Mouse (Mus musculus) spleen, postnatal 4 days (tissue): ENCODE data around the gene Epo.

Experiments
- DNase-seq, 2 experiments: peaks; one replicate each; pipeline ENCODE4 v3.0.0; 2022; ENCODE audit warnings: low spot score in 2 of 2

Epo gene

GRCm38 (mm10) chr5:137481138-137481537 lies 51.9 kb downstream of the Epo start:
- DNase-seq = peak; percentile 57 to 80

GRCm38 (mm10) chr5:137476964-137477363 lies 56.1 kb downstream of the Epo start, which contains the start of gene Zan:
Zan (minus strand) TSS chr5:137477064.
- no peak for DNase-seq

- DNase-seq = no peak
Observed at GRCm38 (mm10) chr5:137474351-137474750, 58.7 kb downstream of the Epo start.

GRCm38 (mm10) chr5:137472252-137472904 lies 60.7 kb downstream of the Epo start:
- no peak for DNase-seq

- no peak for DNase-seq
Observed at GRCm38 (mm10) chr5:137466946-137467345, 66.1 kb downstream of the Epo start.

GRCm38 (mm10) chr5:137465049-137465448 lies 68.0 kb downstream of the Epo start:
- no peak for DNase-seq

GRCm38 (mm10) chr5:137455866-137456591 lies 77.0 kb downstream of the Epo start:
- no peak for DNase-seq

- no peak for DNase-seq
Observed at GRCm38 (mm10) chr5:137455206-137455605, 77.8 kb downstream of the Epo start.

GRCm38 (mm10) chr5:137445536-137445935 lies 87.5 kb downstream of the Epo start:
- no peak for DNase-seq

- DNase-seq = no peak
Observed at GRCm38 (mm10) chr5:137440216-137440855, 92.7 kb downstream of the Epo start.

- DNase-seq = no peak
Observed at GRCm38 (mm10) chr5:137433889-137434288, 99.2 kb downstream of the Epo start.
